Mouse (Mus musculus) cerebellum, adult 2 months (tissue): ENCODE results near the gene Zg16.

Experiments used
- CTCF ChIP-seq: fragments of 200-500 bp; IDR thresholded peaks from 2 replicates; pipeline ENCODE4 v1.5.1; 2011; ENCODE audit warnings: low read depth, mild to moderate bottlenecking, control low read depth, low read length, moderate library complexity, borderline replicate concordance; ENCODE audit not compliant: insufficient read depth
- POLR2A ChIP-seq: fragments of 200-500 bp; IDR thresholded peaks from 2 replicates; pipeline ENCODE4 v1.6.1; 2011; ENCODE audit warnings: low read length, control low read depth, borderline replicate concordance; ENCODE audit not compliant: insufficient read depth

GRCm38 (mm10) chr7:127012845-127013244 lies 74.3 kb downstream of the Zg16 start:
- no peak for TF ChIP-seq POLR2A
- no peak for TF ChIP-seq CTCF
